Mouse (Mus musculus) spleen, adult 2 months (tissue): ENCODE data around the gene Tor4a.

Experiments
- CTCF ChIP-seq: fragments of 200-500 bp; IDR thresholded peaks from 2 replicates; pipeline ENCODE4 v1.5.1; 2011; ENCODE audit warnings: mild to moderate bottlenecking, inconsistent platforms; ENCODE audit not compliant: insufficient read depth, insufficient read length, insufficient replicate concordance; ENCODE audit errors: extremely low read depth
- POLR2A ChIP-seq: fragments of 200-500 bp; IDR thresholded peaks from 2 replicates; pipeline ENCODE4 v1.6.1; 2011; ENCODE audit warnings: low read depth, low read length, inconsistent platforms

- TF ChIP-seq CTCF, result no peak
- TF ChIP-seq POLR2A, result no peak
These were observed 38.0 kb upstream of the Tor4a start for GRCm38 (mm10) chr2:25234551-25235220.
